Mouse (Mus musculus): ENCODE data around the gene Lmna. TPM values are rescaled to one million over a fixed set of nuclear protein-coding genes. Genes with fewer than 3 reads are reported as not detected.

The Lmna gene
- polyA plus RNA-seq, 1 experiment from 2014 or later, result 121 TPM

GRCm38 (mm10) chr3:88448443-88448842 lies 61.3 kb downstream of the Lmna start:
- Histone ChIP-seq H3K9me3 (no peaks in the 10 kb centered on the region), H3K4me1 (peaks cover 8% of the 10 kb centered on the region; the same call in 1 of the 2 replicates), H3K9ac (no peak overlapping the region), H3K36me3 (no peaks in the 10 kb centered on the region), H3K4me3 (no peak overlapping the region), H3K27me3 (no peaks in the 10 kb centered on the region; the same call in 1 of the 2 replicates), H3K4me2 (no peak overlapping the region), H3K27ac (no peak overlapping the region)
- 77% methylated on average over 8 of the region's 8 CpGs for WGBS
- ATAC-seq (ENCODE audit: borderline replicate concordance, extremely low read depth, low FRiP score, low TSS enrichment), result no peak

GRCm38 (mm10) chr3:88447676-88448183 lies 62.0 kb downstream of the Lmna start:
- no peaks in the 10 kb centered on the region; the same call in 1 of the 2 replicates for H3K27me3 ChIP-seq
- H3K9me3 ChIP-seq, result no peaks in the 10 kb centered on the region
- peaks cover 8% of the 10 kb centered on the region; the same call in 1 of the 2 replicates for H3K4me1 ChIP-seq
- no peak overlapping the region for H3K9ac ChIP-seq
- WGBS, result 47% methylated on average over 8 of the region's 8 CpGs
- no peak for ATAC-seq (ENCODE audit: borderline replicate concordance, extremely low read depth, low FRiP score, low TSS enrichment)
- no peak overlapping the region for H3K4me2 ChIP-seq
- no peak overlapping the region for H3K4me3 ChIP-seq
- no peak overlapping the region for H3K27ac ChIP-seq
- H3K36me3 ChIP-seq, result no peaks in the 10 kb centered on the region

- ATAC-seq (ENCODE audit: borderline replicate concordance, extremely low read depth, low FRiP score, low TSS enrichment), result no peak
- 54% methylated on average over 8 of the region's 8 CpGs for WGBS
- Histone ChIP-seq H3K9ac (no peak overlapping the region), H3K4me3 (no peak overlapping the region), H3K27ac (no peak overlapping the region), H3K4me1 (peaks cover 10% of the 10 kb centered on the region; the same call in 1 of the 2 replicates), H3K4me2 (no peak overlapping the region), H3K36me3 (no peaks in the 10 kb centered on the region), H3K9me3 (no peaks in the 10 kb centered on the region), H3K27me3 (no peaks in the 10 kb centered on the region; the same call in 1 of the 2 replicates)
Measured at GRCm38 (mm10) chr3:88446471-88447123, 63.2 kb downstream of the Lmna start.

- Histone ChIP-seq H3K4me3 (no peak overlapping the region), H3K4me2 (no peak overlapping the region), H3K27me3 (0 out of 2 replicates have a peak, but pooled peaks cover 3% of the 10 kb centered on the region), H3K27ac (no peak overlapping the region), H3K36me3 (no peaks in the 10 kb centered on the region), H3K9ac (no peak overlapping the region), H3K4me1 (peaks cover 18% of the 10 kb centered on the region), H3K9me3 (no peaks in the 10 kb centered on the region)
- 60% methylated on average over 7 of the region's 7 CpGs for WGBS
- ATAC-seq (ENCODE audit: borderline replicate concordance, extremely low read depth, low FRiP score, low TSS enrichment), result no peak
Measured at GRCm38 (mm10) chr3:88442888-88443287, 66.9 kb downstream of the Lmna start.

- ATAC-seq (ENCODE audit: borderline replicate concordance, extremely low read depth, low FRiP score, low TSS enrichment), result no peak
- Histone ChIP-seq H3K9me3 (no peaks in the 10 kb centered on the region), H3K4me3 (no peak overlapping the region), H3K4me2 (no peak overlapping the region), H3K27ac (no peak overlapping the region), H3K27me3 (0 out of 2 replicates have a peak, but pooled peaks cover 3% of the 10 kb centered on the region), H3K9ac (no peak overlapping the region), H3K4me1 (peaks cover 20% of the 10 kb centered on the region), H3K36me3 (no peaks in the 10 kb centered on the region)
- WGBS, result 75% methylated on average over 12 of the region's 12 CpGs
Measured at GRCm38 (mm10) chr3:88442488-88442887, 67.3 kb downstream of the Lmna start.

- no peak for ATAC-seq (ENCODE audit: borderline replicate concordance, extremely low read depth, low FRiP score, low TSS enrichment)
- peak overlapping the region; percentile 10 for H3K4me3 ChIP-seq
- H3K9me3 ChIP-seq, result no peaks in the 10 kb centered on the region
- H3K4me1 ChIP-seq, result peaks cover 25% of the 10 kb centered on the region
- H3K27ac ChIP-seq, result no peak overlapping the region
- 0 out of 2 replicates have a peak, but pooled peaks cover 3% of the 10 kb centered on the region for H3K27me3 ChIP-seq
- WGBS, result 20% methylated on average over 27 of the region's 27 CpGs
- H3K4me2 ChIP-seq, result peak overlapping the region; percentile 47
- H3K36me3 ChIP-seq, result no peaks in the 10 kb centered on the region
- H3K9ac ChIP-seq, result no peak overlapping the region
Measured at GRCm38 (mm10) chr3:88440500-88441381, 69.0 kb downstream of the Lmna start.

- WGBS, result 70% methylated on average over 4 of the region's 4 CpGs
- no peak overlapping the region for H3K4me3 ChIP-seq
- no peak overlapping the region for H3K4me2 ChIP-seq
- peaks cover 25% of the 10 kb centered on the region for H3K4me1 ChIP-seq
- 0 out of 2 replicates have a peak, but pooled peaks cover 3% of the 10 kb centered on the region for H3K27me3 ChIP-seq
- H3K27ac ChIP-seq, result no peak overlapping the region
- no peak for ATAC-seq (ENCODE audit: borderline replicate concordance, extremely low read depth, low FRiP score, low TSS enrichment)
- no peaks in the 10 kb centered on the region for H3K9me3 ChIP-seq
- H3K36me3 ChIP-seq, result no peaks in the 10 kb centered on the region
- no peak overlapping the region for H3K9ac ChIP-seq
Measured at GRCm38 (mm10) chr3:88439582-88439981, 70.2 kb downstream of the Lmna start.

- Histone ChIP-seq H3K27me3 (0 out of 2 replicates have a peak, but pooled peaks cover 3% of the 10 kb centered on the region), H3K4me1 (peaks cover 25% of the 10 kb centered on the region), H3K4me2 (peak overlapping the region; percentile 77), H3K9ac (no peak overlapping the region), H3K36me3 (no peaks in the 10 kb centered on the region), H3K27ac (no peak overlapping the region), H3K4me3 (no peak overlapping the region), H3K9me3 (no peaks in the 10 kb centered on the region)
- 57% methylated on average over 10 of the region's 10 CpGs for WGBS
- no peak for ATAC-seq (ENCODE audit: borderline replicate concordance, extremely low read depth, low FRiP score, low TSS enrichment)
Measured at GRCm38 (mm10) chr3:88437454-88437853, 72.3 kb downstream of the Lmna start.

- H3K4me3 ChIP-seq, result peak overlapping the region; percentile 36
- no peaks in the 10 kb centered on the region for H3K36me3 ChIP-seq
- ATAC-seq (ENCODE audit: borderline replicate concordance, extremely low read depth, low FRiP score, low TSS enrichment), result peak; percentile 82
- peak overlapping the region; percentile 77 for H3K4me2 ChIP-seq
- peak overlapping the region; percentile 35; the same call in 1 of the 2 replicates for H3K9ac ChIP-seq
- H3K9me3 ChIP-seq, result no peaks in the 10 kb centered on the region
- 7% methylated on average over 29 of the region's 29 CpGs for WGBS
- no peak overlapping the region for H3K27ac ChIP-seq
- H3K4me1 ChIP-seq, result peaks cover 23% of the 10 kb centered on the region
- 0 out of 2 replicates have a peak, but pooled peaks cover 3% of the 10 kb centered on the region for H3K27me3 ChIP-seq
Measured at GRCm38 (mm10) chr3:88436395-88437201, 73.2 kb downstream of the Lmna start.

- Histone ChIP-seq H3K9ac (no peak overlapping the region), H3K27ac (no peak overlapping the region), H3K4me3 (no peak overlapping the region), H3K36me3 (no peaks in the 10 kb centered on the region), H3K9me3 (no peaks in the 10 kb centered on the region), H3K27me3 (0 out of 2 replicates have a peak, but pooled peaks cover 3% of the 10 kb centered on the region), H3K4me1 (peaks cover 15% of the 10 kb centered on the region), H3K4me2 (no peak overlapping the region)
- WGBS, result 50% methylated on average over 10 of the region's 10 CpGs
- no peak for ATAC-seq (ENCODE audit: borderline replicate concordance, extremely low read depth, low FRiP score, low TSS enrichment)
Measured at GRCm38 (mm10) chr3:88435515-88435914, 74.2 kb downstream of the Lmna start.

Data from lung, embryonic 15.5 days (tissue).